Mouse (Mus musculus) naive thymus-derived CD4-positive, alpha-beta T cell, adult 2 months (primary cell): ENCODE data around the gene Egfl8.
A peak's percentile ranks its signal among the peaks of the same experiment; 100 is the strongest.

Experiments used
- DNase-seq: peaks from one replicate; pipeline ENCODE4 v3.0.0-alpha.2; 2011; ENCODE audit warnings: low read depth

Gene Egfl8

GRCm38 (mm10) chr17:34596098-34596497, 19.7 kb downstream of the Egfl8 start:
- no peak for DNase-seq

GRCm38 (mm10) chr17:34593752-34594525, 21.8 kb downstream of the Egfl8 start:
- no peak for DNase-seq

GRCm38 (mm10) chr17:34592581-34593549, 22.9 kb downstream of the Egfl8 start:
- DNase-seq = peak; percentile 27

- DNase-seq = peak; percentile 87
These were observed 23.8 kb downstream of the Egfl8 start for GRCm38 (mm10) chr17:34591994-34592375.

GRCm38 (mm10) chr17:34591029-34591993, 24.5 kb downstream of the Egfl8 start, which contains the start of gene Pbx2:
Pbx2 (plus strand) TSS chr17:34591266.
- DNase-seq = peak; percentile 47

- DNase-seq = peak; percentile 23
These were observed 25.4 kb downstream of the Egfl8 start for GRCm38 (mm10) chr17:34590154-34590987.

- peak; percentile 72 for DNase-seq
These were observed 26.1 kb downstream of the Egfl8 start, which contains the start of gene Gpsm3 for GRCm38 (mm10) chr17:34589681-34590101. Gpsm3 (plus strand) TSS chr17:34589806.

GRCm38 (mm10) chr17:34589206-34589605, 26.6 kb downstream of the Egfl8 start:
- no peak for DNase-seq

GRCm38 (mm10) chr17:34588767-34589166, 27.0 kb downstream of the Egfl8 start:
- peak; percentile 40 for DNase-seq

- DNase-seq = no peak
These were observed 28.0 kb downstream of the Egfl8 start for GRCm38 (mm10) chr17:34587814-34588213.

- peak; percentile 98 for DNase-seq
These were observed 28.4 kb downstream of the Egfl8 start for GRCm38 (mm10) chr17:34587423-34587811.

- DNase-seq = peak; percentile 76
These were observed 28.9 kb downstream of the Egfl8 start for GRCm38 (mm10) chr17:34586796-34587422.

- DNase-seq = peak; percentile 33
These were observed 29.6 kb downstream of the Egfl8 start for GRCm38 (mm10) chr17:34585877-34586771.

- DNase-seq = no peak
These were observed 30.6 kb downstream of the Egfl8 start for GRCm38 (mm10) chr17:34585121-34585520.

- no peak for DNase-seq
These were observed 32.0 kb downstream of the Egfl8 start for GRCm38 (mm10) chr17:34583819-34584218.

- DNase-seq = no peak
These were observed 32.4 kb downstream of the Egfl8 start for GRCm38 (mm10) chr17:34583397-34583796.

- DNase-seq = no peak
These were observed 33.2 kb downstream of the Egfl8 start for GRCm38 (mm10) chr17:34582528-34582927.

- DNase-seq = no peak
These were observed 37.7 kb downstream of the Egfl8 start for GRCm38 (mm10) chr17:34578070-34578469.

GRCm38 (mm10) chr17:34576577-34576976, 39.2 kb downstream of the Egfl8 start:
- DNase-seq = no peak
